Mouse (Mus musculus): ENCODE measurements around the gene Bcorl1. TPM values are rescaled to one million over a fixed set of nuclear protein-coding genes. Genes with fewer than 3 reads are reported as not detected.
"Not testable (repeated sequence)": the region's sequence is repeated elsewhere in the genome, so short reads cannot be mapped to it uniquely, and the experiment has no call there.

The Bcorl1 gene
- total RNA-seq, 2 experiments from 2014 or later: 9.8 to 11.2 TPM

- no peak for DNase-seq
Measured at GRCm38 (mm10) chrX:48389380-48389779, 48.2 kb downstream of the Bcorl1 start.

GRCm38 (mm10) chrX:48399994-48400393 lies 58.8 kb downstream of the Bcorl1 start:
- no peak for DNase-seq

GRCm38 (mm10) chrX:48405141-48405540 lies 64.0 kb downstream of the Bcorl1 start:
- DNase-seq: no peak

DNA sequence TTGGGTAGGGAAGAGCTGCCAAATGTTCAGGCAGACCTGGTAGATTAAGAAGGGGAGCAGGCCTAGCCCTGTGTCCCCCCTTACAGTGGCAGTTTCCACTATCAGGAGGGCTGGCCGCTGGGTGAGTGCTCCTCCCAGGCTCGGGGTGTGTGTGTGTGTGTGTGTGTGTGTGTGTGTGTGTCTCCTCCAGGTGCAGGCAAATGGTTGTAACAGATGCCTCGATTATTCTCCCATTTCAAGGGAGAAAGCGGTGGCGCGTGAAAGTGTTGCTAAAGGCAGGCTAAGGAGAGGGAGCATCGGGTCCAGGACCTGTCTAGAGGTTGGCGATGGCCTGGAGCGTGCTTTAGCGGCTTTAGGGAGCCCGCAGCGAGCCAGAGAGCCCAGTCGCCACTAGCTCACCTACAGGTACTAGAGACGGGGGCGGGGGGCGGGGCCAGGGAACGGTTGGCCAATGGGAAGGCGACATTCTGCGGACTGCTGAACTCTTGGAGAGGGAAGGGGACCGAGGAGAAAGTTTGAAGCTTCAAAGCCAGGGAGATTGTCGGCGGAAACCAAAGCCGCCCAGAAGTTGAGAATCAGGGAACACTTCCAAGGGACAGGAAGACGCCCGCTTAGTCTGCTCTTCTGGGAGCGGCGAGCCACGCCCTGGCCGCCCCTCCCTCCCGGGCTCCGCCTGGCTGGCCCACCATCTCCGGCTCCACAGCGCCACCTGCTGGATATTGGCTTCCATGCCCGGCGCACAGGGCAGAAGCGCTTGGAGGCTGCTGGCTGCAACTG lies 68.6 kb downstream of the Bcorl1 start:
- peak; percentile 90 to 92 for DNase-seq

DNA sequence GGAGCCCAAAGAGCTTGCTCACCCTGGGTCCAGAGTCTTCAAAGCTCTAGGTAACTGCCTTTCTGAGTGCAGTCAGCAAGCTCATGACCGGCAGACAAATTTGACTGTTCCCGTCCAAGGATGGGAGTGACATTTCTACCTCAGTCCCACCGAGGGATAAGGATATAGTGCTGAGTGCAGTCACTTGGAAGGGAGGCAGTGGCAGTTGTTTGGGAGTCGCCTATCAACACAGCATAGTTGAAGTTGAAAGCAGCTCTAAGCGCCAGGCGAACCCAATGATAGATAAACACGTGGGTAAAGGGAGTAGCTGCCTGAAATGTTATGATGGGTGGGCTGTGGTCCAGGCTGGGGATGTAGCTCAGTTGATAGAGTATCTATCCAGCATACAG lies 69.2 kb downstream of the Bcorl1 start:
- no peak for DNase-seq

GRCm38 (mm10) chrX:48412629-48413028 lies 71.5 kb downstream of the Bcorl1 start:
- no peak for DNase-seq

DNA sequence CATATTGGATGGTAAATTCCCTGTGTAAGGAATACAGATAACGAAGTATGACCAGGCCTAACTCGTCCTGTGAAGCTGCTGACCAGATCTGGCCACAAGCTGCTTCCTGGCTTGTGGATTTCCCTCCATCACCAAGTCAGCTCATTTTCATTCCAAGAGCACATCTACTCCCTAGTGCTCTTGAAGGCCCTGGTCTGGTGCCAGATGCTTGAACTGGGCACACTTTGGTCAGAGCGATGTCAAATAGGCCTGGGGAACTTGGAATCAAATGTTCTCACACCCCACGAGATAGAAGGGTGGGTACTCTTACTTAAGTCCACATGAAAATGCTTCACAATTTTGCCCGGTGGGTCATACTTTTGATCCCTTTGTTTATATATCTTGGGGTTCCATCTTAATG lies 73.1 kb downstream of the Bcorl1 start:
- no peak for DNase-seq

- DNase-seq: no peak
Measured at GRCm38 (mm10) chrX:48418417-48418816, 77.3 kb downstream of the Bcorl1 start.

- DNase-seq: peak; percentile 73 to 75
Measured at GRCm38 (mm10) chrX:48422986-48423385, 81.8 kb downstream of the Bcorl1 start.

DNA sequence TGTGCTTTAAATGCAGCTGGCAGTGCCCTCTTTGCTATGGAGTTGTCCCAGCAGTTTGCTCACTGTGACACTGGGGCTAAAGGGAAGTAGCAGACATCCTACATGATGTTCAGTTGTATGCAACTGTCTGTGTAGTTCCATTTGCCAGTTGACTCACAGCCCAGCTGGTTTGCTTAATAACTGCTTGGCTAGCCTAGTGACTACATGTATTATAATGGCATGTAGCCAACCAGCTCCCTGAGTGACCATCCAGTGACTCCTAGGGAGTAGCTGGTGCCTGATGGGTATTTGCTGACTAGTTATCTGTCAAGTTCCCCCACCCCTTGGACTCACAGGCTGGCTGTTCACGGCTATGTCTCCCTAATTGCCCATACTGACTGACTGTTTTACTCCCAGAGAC lies 82.5 kb downstream of the Bcorl1 start:
- peak in 1 of 2 experiments; percentile 25 for DNase-seq

DNA sequence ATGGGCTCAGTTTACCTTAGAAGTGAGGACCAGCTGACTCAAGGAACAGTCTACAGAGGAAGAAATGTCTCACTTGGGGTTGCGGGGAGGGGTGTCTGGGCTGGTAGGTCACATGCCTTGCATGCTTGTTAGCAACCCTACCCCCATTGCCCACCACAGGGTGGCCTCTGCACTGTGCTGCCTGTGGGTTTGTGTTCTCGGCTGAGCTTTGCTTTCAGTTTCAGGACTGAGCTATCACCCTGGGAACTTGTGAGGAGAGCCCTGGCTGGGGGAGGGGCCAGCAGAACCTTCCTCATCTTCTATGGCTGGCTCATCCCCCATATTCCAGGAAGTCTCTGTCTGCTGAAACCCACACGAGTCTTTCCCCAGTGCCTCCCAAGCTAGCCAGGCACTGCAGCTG lies 83.4 kb downstream of the Bcorl1 start:
- DNase-seq: peak; percentile 27 to 55

DNA sequence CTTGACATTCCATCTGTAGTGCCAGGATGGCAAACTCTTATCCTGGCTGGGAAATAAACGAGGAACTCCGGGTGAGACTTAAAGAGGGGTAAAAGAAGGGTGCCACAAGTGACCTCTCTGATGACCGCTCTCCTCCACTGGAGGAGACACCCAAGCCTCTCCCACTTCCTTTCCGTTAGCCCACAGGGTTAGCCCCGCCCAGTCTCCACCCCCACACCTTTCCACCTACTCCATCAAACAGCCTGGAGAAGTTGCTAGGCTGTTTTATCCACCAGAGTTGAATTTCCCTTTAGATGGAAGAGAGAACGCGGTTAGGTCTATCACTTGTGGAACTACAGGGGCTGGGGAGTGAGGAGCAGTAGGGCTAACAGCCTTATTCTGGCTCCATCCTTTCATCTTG lies 84.1 kb downstream of the Bcorl1 start:
- DNase-seq: peak in 1 of 2 experiments; percentile 41

GRCm38 (mm10) chrX:48428241-48428640 lies 87.1 kb downstream of the Bcorl1 start:
- DNase-seq: peak in 1 of 2 experiments; percentile 37

DNA sequence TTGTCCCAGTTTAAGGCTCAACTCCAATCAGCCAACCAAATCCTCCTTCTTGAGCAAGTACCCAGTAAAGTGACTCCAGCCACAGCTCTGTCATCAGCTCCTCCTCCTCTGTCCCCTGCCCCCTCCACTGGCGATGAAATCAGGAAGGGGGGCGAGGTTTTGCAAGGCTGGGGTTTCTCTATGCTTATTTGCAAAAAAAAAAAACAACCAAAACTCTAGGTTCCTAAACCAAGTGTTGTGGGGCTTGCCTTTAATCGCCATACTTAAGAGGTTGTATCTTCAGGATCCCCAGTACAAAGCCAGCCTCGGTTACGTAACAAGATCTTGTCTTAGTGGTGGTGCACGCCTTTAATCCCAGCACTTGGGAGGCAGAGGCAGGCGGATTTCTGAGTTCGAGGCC lies 87.5 kb downstream of the Bcorl1 start:
- no peak for DNase-seq

- no peak for DNase-seq
Measured at GRCm38 (mm10) chrX:48429100-48429499, 87.9 kb downstream of the Bcorl1 start.

- peak in 1 of 2 experiments; percentile 28 for DNase-seq
Measured at GRCm38 (mm10) chrX:48429538-48429937, 88.4 kb downstream of the Bcorl1 start.

- DNase-seq: no peak
Measured at GRCm38 (mm10) chrX:48432599-48433526, 91.7 kb downstream of the Bcorl1 start.

- DNase-seq: peak in 1 of 2 experiments; percentile 61
Measured at GRCm38 (mm10) chrX:48433527-48433899, 92.4 kb downstream of the Bcorl1 start.

- peak in 1 of 2 experiments; percentile 54 for DNase-seq
Measured at GRCm38 (mm10) chrX:48434251-48434650, 93.1 kb downstream of the Bcorl1 start.

GRCm38 (mm10) chrX:48435477-48435900 lies 94.3 kb downstream of the Bcorl1 start:
- peak; percentile 27 to 62 for DNase-seq

DNA sequence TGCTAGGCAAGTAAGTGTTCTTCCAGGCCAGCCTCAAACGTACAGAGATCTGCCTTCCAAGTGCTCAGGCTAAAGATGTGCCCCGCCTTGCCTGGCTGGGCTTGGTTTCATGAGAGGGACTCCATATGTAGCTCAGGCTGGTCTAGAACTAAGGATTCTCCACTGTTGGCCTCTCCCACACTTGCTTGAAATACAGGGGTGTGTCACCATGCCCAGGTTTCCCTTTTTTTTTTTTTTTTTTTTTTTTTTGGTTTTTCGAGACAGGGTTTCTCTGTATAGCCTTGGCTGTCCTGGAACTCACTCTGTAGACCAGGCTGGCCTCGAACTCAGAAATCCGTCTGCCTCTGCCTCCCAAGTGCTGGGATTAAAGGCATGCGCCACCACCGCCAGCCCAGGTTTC lies 94.9 kb downstream of the Bcorl1 start:
- DNase-seq: not testable (repeated sequence)

DNA sequence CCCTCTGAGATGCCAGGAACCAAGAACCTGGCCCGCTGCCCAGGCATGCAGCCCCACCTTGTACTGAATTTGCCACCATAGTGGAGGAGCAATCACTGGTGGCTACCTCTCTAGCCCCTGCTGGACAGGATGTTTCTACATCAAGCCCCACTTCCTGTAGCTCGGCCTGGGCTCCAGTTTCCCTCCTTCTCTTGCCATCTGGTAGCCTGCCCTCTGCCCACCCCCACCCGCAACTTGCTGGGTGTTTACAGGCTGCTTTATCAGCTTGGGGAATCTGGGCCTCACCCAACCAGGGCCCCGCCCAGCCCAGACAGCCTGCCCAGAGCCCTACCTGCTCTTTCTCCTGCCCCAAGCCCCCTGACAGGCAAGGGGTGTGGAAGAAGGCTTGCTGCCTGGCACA lies 97.9 kb downstream of the Bcorl1 start:
- peak; percentile 29 to 36 for DNase-seq

DNA sequence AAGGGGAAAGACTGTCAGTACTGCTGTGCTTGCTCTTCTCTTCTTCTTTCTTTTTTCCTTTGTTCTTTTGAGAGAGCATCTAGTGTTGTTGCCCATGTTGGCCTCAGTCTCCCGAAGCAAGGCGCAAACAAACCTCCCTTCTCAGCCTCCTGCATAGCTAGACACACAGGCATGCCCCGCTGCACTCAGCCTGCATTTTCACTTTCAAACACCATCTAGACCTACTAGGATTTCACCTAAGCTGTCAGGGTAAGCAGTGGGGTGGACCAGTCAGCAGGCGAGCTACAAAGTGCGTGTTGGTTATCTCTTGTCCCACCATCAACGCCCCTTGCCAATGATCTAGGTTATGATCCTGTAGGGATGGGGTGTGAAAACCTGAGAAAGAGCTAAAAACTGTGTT lies 100.4 kb downstream of the Bcorl1 start:
- no peak for DNase-seq

Measured in adrenal gland, postnatal 36 days (tissue).